Mouse (Mus musculus): ENCODE results near the gene Gm48551. TPM values are rescaled to one million over a fixed set of nuclear protein-coding genes. Genes with fewer than 3 reads are reported as not detected.

The Gm48551 gene
- total RNA-seq, 2 experiments from 2014 or later: 2.0 to 3.4 TPM

DNA sequence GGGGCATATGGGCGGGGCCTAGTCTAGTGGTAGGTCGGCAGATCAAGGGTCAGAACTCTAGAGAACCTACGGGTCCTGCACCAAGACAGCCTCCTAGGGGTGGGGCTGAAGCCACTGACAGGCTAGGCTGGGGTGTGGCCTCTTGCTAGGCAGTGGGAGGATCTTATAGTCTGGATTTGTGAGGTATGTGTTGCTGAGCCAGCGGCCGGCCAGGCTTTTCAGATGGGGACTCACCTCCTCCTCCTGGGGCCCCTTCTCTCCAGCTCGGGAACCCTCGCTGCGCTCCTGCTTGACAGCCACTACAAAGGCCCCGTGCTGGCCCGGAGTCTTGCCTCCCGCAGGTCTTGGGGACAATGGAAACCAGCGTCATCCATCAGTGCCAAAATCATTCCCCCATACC is 35.1 kb upstream of the Gm48551 start:
- intact Hi-C loops (cut with DNase I): no loop called here
- no peak for DNase-seq (ENCODE audit: extremely low spot score in 1 of 2, low spot score in 2 of 2)
- no peak for TF ChIP-seq CTCF (IDR thresholded peaks at IDR 0.05)
- Histone ChIP-seq H3K4me3 (peak overlapping the region; percentile 62), H3K27ac (no peak overlapping the region)

- intact Hi-C loops (cut with DNase I): loop anchor here (2.0 to 5.0 kb wide), 3 partner anchors 29 to 153 kb away; partner anchors contain the start of gene Cactin
- TF ChIP-seq CTCF (IDR thresholded peaks at IDR 0.05): no peak
- Histone ChIP-seq H3K4me3 (peak overlapping the region; percentile 62), H3K27ac (peak overlapping the region; percentile 49)
- no peak for DNase-seq (ENCODE audit: extremely low spot score in 1 of 2, low spot score in 2 of 2)
These were observed 34.3 kb upstream of the Gm48551 start for GRCm38 (mm10) chr10:81349961-81350350.

GRCm38 (mm10) chr10:81350351-81351063 is 33.8 kb upstream of the Gm48551 start, which contains the start of gene Hmg20b:
Gene Hmg20b, minus strand, starts transcription at chr10:81350480.
- H3K4me3 ChIP-seq: peak within 1 kb of the TSS; percentile 62
- intact Hi-C loops (cut with DNase I): loop anchor here (2.0 to 5.0 kb wide), 3 partner anchors 30 to 153 kb away; partner anchors contain the start of gene Cactin
- peak; percentile 99 to 100 for DNase-seq (ENCODE audit: extremely low spot score in 1 of 2, low spot score in 2 of 2)
- peak; percentile 89 for TF ChIP-seq CTCF (IDR thresholded peaks at IDR 0.05)
- peak within 1 kb of the TSS; percentile 79 for H3K27ac ChIP-seq

DNA sequence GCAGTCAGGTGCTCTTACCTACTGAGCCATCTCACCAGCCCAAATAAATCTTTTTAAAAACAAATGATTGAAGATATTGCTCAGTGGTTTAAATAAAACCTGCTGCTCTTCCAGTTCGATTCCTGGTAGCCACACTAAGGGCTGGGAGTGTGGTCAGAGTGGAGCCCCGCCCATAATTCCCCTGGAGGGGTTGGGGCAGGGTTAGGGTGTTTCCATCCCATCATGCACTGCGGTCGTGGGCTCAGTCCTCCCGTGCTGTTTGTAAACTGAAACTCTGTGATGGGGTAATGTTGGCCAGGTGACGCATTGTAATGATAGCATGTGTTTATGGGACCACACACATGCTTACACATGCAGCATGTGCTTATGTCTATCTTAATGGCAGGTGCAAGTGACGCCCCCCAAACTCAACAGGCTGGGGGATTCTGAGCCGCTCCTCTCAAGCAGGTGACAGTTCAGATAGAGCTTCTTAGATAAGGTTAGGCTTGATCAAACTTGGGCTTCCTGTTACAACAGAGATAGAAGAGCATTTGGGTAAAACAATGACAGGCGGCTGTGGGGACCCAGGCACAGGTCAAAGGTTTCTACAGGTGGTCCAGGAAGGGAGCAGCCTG is 32.5 kb upstream of the Gm48551 start:
- intact Hi-C loops (cut with DNase I): loop anchor here (2.0 to 5.0 kb wide), 3 partner anchors 31 to 154 kb away; partner anchors contain the start of gene Cactin
- no peak for DNase-seq (ENCODE audit: extremely low spot score in 1 of 2, low spot score in 2 of 2)
- no peak for TF ChIP-seq CTCF (IDR thresholded peaks at IDR 0.05)
- Histone ChIP-seq H3K4me3 (no peak overlapping the region), H3K27ac (no peak overlapping the region)

- DNase-seq (ENCODE audit: extremely low spot score in 1 of 2, low spot score in 2 of 2): no peak
- Histone ChIP-seq H3K4me3 (no peak overlapping the region), H3K27ac (no peak overlapping the region)
- intact Hi-C loops (cut with DNase I): loop anchor here (5.0 kb wide), 1 partner anchor 158 kb away; no protein-coding TSS in a partner anchor
- TF ChIP-seq CTCF (IDR thresholded peaks at IDR 0.05): no peak
These were observed 29.4 kb upstream of the Gm48551 start for GRCm38 (mm10) chr10:81354738-81355477.

DNA sequence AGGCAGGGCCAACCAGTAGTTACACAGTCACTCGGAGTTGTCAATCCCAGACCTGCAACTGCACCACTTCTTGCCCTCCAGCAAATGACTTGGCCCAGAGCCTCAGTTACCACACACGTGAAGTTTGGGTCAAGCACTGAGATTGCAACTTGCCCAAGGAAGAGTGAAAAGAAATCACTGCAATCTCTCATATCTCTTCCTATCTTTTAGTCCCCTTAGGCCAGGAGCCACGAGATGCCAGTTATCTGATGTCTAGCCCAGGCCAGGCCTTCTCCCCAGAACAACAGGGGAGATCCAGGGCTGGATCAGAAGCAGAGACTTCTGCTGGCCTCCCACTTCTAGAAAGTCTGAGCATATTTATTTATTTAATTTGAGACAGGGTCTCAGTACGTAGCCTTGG is 28.7 kb upstream of the Gm48551 start:
- TF ChIP-seq CTCF (IDR thresholded peaks at IDR 0.05): no peak
- intact Hi-C loops (cut with DNase I): no loop called here
- no peak overlapping the region for H3K27ac ChIP-seq
- no peak overlapping the region for H3K4me3 ChIP-seq
- DNase-seq (ENCODE audit: extremely low spot score in 1 of 2, low spot score in 2 of 2): no peak

DNA sequence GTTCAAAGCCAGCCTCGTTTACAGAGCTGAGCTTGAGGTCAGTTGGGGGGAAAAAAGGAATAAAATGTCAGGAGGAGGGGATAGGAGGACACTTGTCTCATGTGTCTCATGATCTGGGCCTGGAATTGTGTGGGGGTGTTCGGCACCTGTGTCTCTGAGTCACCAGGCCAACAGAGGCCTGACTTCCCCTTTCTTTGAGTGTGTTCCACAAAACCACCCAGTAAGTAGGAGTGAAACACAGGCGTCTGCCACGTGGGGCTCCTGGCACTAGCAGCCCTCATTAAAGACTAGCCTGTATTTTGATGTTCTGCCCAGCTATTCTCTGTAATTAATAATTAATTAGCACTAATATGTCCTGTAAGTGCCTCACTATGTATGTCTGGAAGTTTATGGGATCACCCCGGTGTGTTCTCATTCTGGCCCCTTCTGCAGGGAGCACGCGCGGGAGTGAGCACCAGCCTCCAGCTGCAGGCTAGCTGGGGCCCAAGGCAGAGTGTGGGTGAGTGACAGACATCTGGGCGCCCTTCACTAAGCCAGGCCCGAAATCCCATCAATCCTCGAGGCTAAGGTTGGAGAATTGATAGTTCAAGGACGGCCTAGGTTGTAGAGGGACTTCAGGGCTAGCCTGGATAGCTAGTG is 27.8 kb upstream of the Gm48551 start:
- TF ChIP-seq CTCF (IDR thresholded peaks at IDR 0.05): no peak
- no peak overlapping the region for H3K27ac ChIP-seq
- H3K4me3 ChIP-seq: no peak overlapping the region
- intact Hi-C loops (cut with DNase I): no loop called here
- no peak for DNase-seq (ENCODE audit: extremely low spot score in 1 of 2, low spot score in 2 of 2)

DNA sequence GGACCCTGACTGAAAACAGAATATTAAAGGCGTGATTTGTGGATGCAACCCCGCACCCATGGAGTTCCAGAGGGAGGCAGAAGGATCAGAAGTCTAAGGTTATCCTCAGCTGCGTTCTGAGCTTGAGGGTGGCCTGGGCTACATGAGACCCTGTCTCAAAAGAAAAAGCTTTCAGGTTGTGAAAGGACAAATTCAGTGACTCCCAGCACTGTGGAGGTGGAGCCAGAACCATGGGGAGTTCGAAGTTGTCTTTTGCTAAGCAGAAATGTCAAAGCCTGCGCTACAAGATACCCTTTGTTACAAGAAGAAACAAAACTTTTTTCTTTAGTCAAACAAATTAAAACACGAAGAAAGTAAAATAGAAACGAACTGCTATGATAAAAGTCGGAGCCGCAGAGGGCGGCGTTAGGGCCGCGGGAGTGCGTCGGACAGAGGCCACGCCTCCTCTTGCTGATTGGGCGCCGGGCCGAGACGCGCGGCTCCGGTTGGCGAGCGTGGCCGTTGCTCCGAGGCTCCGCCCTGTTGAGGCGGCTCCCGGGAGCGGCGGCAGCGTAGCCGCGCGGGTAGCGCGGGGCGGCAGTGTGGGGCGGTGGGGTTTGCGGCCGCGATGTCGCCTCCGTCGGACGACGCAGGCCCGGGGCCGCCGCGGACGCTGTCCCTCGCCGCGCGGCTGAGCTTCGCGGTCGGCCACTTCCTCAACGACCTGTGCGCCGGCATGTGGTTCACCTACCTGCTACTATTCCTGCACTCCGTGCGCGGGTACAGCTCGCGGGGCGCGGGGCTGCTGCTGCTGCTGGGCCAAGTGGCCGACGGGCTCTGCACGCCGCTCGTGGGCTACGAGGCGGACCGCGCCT is 27.0 kb upstream of the Gm48551 start, which contains the start of gene Mfsd12:
Mfsd12 (plus strand) TSS at position 501 of the 854 bp plus-strand sequence.
- DNase-seq (ENCODE audit: extremely low spot score in 1 of 2, low spot score in 2 of 2): peak; percentile 90
- peak within 1 kb of the TSS; percentile 71 for H3K27ac ChIP-seq
- TF ChIP-seq CTCF (IDR thresholded peaks at IDR 0.05): no peak
- intact Hi-C loops (cut with DNase I): no loop called here
- H3K4me3 ChIP-seq: peak within 1 kb of the TSS; percentile 91

GRCm38 (mm10) chr10:81358209-81358608 is 26.1 kb upstream of the Gm48551 start:
- DNase-seq (ENCODE audit: extremely low spot score in 1 of 2, low spot score in 2 of 2): no peak
- intact Hi-C loops (cut with DNase I): no loop called here
- no peak overlapping the region for H3K27ac ChIP-seq
- no peak for TF ChIP-seq CTCF (IDR thresholded peaks at IDR 0.05)
- H3K4me3 ChIP-seq: peak overlapping the region; percentile 91

GRCm38 (mm10) chr10:81358841-81359240 is 25.4 kb upstream of the Gm48551 start:
- intact Hi-C loops (cut with DNase I): no loop called here
- H3K4me3 ChIP-seq: peak overlapping the region; percentile 91
- no peak for DNase-seq (ENCODE audit: extremely low spot score in 1 of 2, low spot score in 2 of 2)
- TF ChIP-seq CTCF (IDR thresholded peaks at IDR 0.05): no peak
- H3K27ac ChIP-seq: no peak overlapping the region

DNA sequence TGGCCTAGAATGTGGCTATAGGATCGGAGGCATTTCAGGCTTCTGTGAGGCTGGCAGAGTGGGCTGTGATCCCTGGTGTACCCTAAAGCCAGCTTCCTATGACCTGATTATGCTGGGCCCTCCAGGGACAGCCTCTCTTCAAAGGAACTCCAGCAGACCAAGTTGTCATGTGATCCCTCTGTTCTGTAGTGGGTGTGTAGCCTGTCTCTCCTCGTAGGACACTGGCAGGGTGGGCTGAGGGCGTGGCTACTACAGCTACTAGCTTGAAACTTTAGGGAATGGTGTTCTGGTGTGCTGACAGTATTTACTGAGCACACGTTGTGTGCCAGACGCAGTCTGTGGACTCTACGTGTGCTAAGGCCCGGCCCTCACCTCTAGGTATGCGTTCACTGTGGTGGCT is 23.5 kb upstream of the Gm48551 start:
- no peak for TF ChIP-seq CTCF (IDR thresholded peaks at IDR 0.05)

More for the DNA sequence above, 23.5 kb upstream of the Gm48551 start:
- Histone ChIP-seq H3K27ac (no peak overlapping the region), H3K4me3 (no peak overlapping the region)
- DNase-seq (ENCODE audit: extremely low spot score in 1 of 2, low spot score in 2 of 2): no peak
- intact Hi-C loops (cut with DNase I): no loop called here
